Mouse (Mus musculus) megakaryocyte-erythroid progenitor cell, adult 5-6 weeks (primary cell): ENCODE data around the gene Grk5. TPM values are rescaled to one million over a fixed set of nuclear protein-coding genes. Genes with fewer than 3 reads are reported as not detected.
"Not testable (repeated sequence)": the region's sequence is repeated elsewhere in the genome, so short reads cannot be mapped to it uniquely, and the experiment has no call there.

Experiments used
- ATAC-seq: replicated peaks from 2 replicates; pipeline ENCODE4 v1.8.0; 2016; ENCODE audit warnings: mild to moderate bottlenecking, inconsistent platforms; ENCODE audit not compliant: severe bottlenecking, poor library complexity, low FRiP score, low TSS enrichment
- total RNA-seq, 2 experiments: library from RNA; stranded (forward) in 1 of 2; stranded (reverse) in 1 of 2; fragments of 200-1000, 215-1000 nt in 1 of 2; fragments of >200 nt in 1 of 2; fragmentation: Nextera tagmentation in 1 of 2; gene quantifications; 2 replicates each; pipeline ENCODE4 v1.2.3; 2014 to 2017

The Grk5 gene
- total RNA-seq, 2 experiments from 2014 or later: 1.4 to 2.1 TPM

DNA sequence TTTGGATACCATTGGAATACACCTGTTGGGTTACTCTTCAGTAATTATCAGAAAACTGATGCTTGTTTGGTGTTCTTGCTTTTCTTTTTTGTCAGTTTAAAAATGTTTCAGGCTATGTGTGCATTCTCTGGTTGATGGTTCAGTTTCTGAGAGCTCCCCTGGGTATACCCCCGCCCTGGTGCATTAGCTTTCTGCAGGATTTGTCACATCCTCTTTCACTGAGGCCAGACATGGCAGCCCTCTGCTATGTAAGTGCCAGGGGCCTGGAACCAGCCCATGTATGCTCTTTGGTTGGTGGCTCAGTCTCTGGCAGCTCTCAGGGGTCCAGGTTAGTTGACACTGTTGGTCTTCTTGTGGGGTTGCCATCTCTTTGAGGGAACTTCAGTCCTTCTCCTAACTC lies 14.4 kb downstream of the Grk5 start:
- ATAC-seq: no peak

DNA sequence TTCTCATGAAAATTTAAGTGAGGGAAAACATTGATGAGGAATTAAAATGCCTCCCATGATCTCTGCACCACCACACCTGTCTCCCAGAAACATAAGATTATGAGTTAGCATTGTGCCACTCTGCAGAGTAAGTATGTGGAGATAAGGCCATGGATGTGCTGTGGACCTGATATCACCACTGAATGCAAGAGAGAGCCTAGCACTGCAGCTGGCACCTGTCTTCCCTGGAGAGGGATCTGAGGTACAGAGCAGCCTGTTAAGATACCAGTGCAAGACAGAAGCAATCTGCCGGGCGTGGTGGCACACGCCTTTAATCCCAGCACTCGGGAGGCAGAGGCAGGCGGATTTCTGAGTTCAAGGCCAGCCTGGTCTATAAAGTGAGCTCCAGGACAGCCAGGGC lies 15.9 kb downstream of the Grk5 start:
- ATAC-seq: peak; percentile 82

- ATAC-seq: no peak
Observed at GRCm38 (mm10) chr19:60910304-60910703, 20.8 kb downstream of the Grk5 start.

DNA sequence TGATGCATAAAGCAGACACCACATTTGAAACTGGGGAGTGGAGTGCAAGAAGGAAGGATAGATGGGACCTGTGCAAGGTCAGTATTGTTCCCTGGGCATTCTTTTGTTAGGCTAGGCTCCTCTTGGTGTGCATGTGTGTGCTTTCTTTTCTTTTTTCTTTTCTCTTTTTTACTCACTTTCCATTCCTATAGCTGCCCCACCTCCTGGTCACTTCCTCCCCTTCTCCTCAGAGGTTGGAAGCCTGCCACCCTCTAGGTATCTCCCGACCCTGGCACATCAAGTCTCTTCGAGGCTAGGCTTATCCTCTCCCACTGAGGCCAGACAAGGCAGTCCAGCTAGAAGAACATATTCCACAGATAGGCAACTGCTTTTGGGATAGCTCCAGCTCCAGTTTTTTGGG lies 22.1 kb downstream of the Grk5 start:
- no peak for ATAC-seq

DNA sequence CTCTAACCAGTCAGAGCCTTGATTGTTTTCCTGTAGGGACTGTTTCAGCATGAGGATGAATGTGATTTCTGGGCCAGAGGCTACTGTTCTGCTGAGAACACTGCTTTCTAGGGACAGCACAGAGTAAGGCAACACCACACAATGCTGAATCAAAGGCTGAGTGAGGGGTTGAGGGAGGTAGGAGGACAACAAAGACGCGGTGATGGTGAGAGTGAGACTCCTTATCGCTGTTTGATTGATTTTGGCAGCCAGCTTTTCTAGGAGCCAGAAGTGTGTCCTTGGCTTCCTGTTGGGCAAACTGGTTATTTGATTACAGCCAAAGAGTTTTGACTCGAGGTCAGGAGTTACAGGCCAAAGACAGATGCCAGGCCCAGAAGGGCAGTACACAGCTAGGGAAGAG lies 25.7 kb downstream of the Grk5 start:
- no peak for ATAC-seq

GRCm38 (mm10) chr19:60915862-60916261 lies 26.3 kb downstream of the Grk5 start:
- 0 out of 2 replicates have a peak, but pooled peaks have one; percentile 68 for ATAC-seq

DNA sequence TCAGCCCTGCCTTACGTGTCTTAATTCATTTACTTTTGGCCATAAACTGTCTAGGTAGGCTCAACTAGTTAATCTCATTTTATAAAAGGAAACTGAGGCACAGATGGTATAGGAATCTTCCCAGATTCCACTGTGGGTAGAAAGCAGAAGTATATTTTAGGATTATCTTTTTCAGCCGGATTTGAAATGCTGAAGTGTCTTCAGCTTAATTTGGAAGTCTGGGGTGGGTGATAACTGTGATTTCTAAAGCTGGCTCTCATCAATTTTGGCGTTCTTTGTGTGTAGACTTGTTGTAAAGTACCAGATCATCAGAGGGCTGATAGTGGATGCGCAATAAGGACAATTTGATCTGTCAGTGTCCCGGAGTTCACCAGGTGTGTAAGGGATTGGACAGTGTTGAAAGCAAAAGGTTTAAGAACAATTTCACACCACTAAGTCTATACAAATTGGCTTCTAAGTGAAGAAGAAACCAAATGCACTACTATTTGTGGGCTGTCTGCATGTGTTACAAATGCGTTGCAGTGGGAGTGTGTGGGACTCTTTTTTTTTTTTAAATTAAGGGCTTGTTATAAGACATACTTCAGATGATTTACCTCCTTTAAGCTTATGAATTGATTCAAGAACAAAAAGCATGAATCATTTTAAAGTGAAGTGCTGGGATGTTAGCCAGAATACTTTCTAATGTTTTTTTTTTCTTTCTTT lies 27.5 kb downstream of the Grk5 start:
- no peak for ATAC-seq

DNA sequence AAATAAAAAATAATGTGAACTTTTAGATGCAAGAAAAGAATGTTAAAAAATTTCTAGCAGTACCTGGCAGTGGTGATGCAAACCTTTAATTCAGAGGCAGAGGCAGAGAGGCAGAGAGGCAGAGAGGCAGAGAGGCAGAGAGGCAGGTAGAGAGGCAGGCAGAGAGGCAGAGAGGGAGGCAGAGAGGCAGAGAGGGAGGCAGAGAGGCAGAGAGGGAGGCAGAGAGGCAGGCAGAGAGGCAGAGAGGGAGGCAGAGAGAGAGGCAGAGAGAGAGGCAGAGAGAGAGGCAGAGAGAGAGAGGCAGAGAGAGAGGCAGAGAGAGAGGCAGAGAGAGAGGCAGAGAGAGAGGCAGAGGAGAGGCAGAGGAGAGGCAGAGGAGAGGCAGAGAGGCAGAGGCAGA lies 35.0 kb downstream of the Grk5 start:
- ATAC-seq: not testable (repeated sequence)

DNA sequence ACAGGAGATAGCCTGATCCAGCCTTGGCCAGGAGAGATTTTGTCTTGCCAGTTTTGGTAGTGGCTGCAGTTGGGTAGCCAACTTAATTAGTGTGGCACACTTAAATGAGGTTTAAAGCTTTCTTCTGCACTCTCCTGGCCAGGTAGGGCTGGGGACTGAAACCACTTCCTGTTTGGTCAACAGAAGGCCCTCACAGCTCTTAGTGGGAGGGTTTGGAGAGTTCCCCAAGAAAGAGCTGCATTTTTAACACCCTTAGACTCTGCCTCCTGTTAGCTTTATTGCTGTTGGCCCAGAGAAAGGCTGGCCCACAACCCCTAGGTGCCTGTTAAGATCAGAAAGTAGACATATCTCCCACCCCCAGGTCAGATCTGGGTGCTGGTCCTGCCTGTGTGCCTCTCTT lies 45.5 kb downstream of the Grk5 start:
- ATAC-seq: no peak

GRCm38 (mm10) chr19:60939954-60940379 lies 50.4 kb downstream of the Grk5 start:
- peak; percentile 65; the same call in 1 of the 2 replicates for ATAC-seq

DNA sequence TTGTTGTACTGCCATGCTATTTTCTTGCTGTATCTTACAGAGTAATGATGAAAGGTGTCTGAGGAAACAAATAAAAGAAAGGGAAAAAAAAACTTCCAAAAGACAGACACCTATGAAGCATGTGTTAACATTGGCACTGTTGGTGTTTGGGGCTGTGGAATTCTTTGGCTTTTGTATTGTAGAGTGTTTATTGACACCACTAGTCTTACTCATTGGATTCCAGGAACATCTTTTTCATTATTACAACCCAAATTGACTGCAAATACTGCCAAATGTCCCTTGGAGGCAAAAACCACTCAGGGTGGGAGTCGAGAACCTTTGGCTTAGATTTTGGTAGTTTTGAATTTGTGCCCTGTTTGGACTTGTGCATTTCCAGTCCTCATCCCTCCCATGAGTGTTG lies 51.3 kb downstream of the Grk5 start:
- ATAC-seq: no peak

DNA sequence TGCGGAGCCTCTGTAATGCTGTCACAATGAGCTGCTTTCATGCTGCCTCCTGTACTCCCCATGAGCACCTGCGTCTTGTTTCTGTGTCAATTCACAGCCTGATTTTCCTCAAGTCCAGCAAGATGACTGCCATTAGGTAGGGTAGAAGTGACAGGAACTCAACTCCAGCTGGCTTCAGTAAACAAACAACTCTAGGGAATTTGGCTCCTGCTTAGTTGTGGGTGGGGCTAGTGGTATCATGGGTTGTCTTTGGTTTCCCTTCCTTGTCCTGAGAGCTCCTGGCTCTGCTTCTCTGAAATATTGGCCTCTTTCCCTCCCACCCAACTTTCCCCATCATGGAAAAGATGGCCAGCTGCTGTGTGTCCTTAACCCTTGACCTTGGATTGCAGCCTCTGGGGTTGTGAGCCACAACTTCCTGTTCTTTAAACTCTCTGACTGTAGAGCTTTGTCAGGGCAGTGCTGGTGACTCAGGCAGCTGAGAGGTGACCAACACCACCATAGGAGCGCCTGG lies 56.3 kb downstream of the Grk5 start:
- ATAC-seq: no peak

- no peak for ATAC-seq
Observed at GRCm38 (mm10) chr19:60946656-60947055, 57.1 kb downstream of the Grk5 start.

- ATAC-seq: no peak
Observed at GRCm38 (mm10) chr19:60948996-60949395, 59.4 kb downstream of the Grk5 start.

DNA sequence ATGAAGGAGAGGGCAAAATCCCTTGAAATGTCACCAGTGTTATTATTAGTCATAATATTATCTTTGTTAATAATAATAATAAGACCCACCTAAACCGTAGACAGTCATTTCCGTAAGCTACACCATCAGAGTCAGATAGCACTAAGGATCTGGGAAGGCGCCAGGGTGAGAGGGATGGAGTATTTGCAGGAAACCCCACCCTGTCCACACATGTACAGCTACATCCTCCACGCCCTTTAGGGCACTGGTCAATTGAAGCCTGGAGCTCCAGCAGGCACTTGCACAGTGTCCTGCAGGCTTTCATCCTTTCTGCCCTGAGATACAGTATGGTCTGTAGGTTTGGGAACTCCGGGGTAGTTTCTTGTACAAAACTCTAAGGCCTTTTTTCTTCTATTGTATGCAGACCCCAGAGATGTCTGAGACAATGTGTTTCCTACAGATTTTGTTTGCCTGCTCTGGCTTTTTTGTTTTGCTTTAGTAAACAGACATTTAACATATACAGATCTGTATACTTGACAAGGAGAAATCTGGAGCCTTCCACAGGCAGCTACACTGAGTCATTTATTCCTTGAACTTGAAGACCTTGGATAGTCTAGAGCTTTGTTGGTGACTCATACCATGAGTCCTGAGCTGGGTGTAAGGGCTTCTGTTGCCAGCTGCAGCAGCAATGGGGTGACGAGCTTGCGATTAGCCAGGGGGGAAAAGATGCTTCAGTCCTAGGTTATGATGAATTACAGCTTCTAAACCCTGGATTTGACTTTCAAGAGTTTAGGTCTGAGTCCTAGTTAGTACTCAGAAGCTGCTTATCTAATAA lies 60.7 kb downstream of the Grk5 start:
- ATAC-seq: no peak

DNA sequence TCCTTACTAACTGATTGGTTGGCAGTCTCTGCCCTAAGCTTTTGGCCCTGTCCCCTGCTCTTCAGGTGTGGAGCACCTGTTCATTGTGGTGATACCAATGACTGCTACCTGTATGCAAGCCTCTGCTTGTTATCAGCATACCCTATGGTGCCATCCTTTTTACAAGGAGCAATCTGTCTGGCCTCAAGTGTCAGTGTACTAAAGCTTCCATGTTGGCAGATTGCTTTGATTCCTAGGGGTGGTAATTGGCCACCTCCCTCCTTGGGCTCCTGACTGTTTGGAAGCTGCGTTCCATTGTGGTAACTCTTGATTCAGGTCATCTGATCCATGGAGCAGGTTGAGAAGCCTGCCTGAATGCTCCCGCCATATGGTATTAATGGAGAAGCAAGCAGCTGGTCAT lies 65.6 kb downstream of the Grk5 start:
- ATAC-seq: no peak

GRCm38 (mm10) chr19:60955712-60956111 lies 66.2 kb downstream of the Grk5 start:
- ATAC-seq: no peak

GRCm38 (mm10) chr19:60956198-60956750 lies 66.7 kb downstream of the Grk5 start:
- ATAC-seq: no peak

GRCm38 (mm10) chr19:60959706-60960230 lies 70.2 kb downstream of the Grk5 start:
- no peak for ATAC-seq

- no peak for ATAC-seq
Observed at GRCm38 (mm10) chr19:60962358-60963061, 73.0 kb downstream of the Grk5 start.
